Mouse (Mus musculus): Measurements from ENCODE around the gene Itpkb. TPM values are rescaled to one million over a fixed set of nuclear protein-coding genes. Genes with fewer than 3 reads are reported as not detected.

Itpkb gene
- polyA plus RNA-seq, 1 experiment from 2014 or later: 63.0 TPM

DNA sequence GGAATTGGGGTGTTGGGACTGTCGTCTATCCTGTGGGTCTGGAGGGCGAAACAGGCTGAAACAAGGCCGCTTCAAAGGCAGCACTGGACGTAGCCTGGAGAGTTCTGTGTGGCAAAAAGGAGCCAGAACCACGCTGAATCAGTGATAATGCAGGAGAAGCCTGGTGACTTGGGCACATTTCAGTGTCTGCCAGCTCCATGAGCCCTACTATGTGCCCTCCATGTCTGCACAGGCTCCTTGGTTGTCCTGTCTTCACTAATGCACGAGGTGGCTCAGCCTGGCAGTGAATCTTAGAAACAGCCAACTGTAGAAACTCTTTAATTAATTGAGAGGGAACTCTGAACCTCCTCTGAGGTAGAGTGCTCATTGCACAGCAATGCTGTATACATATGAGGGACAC is 96.1 kb downstream of the Itpkb start:
- Histone ChIP-seq H3K36me3 (ENCODE audit: inconsistent target) (no peaks in the 10 kb centered on the region; the same call in 1 of the 2 replicates), H3K27ac (peak overlapping the region; percentile 89; the same call in 1 of the 2 replicates), H3K79me2 (ENCODE audit: inconsistent target) (no peaks in the 10 kb centered on the region; the same call in 1 of the 2 replicates), H3K4me3 (ENCODE audit: inconsistent target) (no peak overlapping the region)
- 89% methylated on average over 5 of the region's 6 CpGs for WGBS (ENCODE audit: missing documents)

- no peaks in the 10 kb centered on the region; the same call in 1 of the 2 replicates for H3K79me2 ChIP-seq (ENCODE audit: inconsistent target)
These were observed 97.4 kb downstream of the Itpkb start for GRCm38 (mm10) chr1:180427685-180428084.

GRCm38 (mm10) chr1:180428101-180428712 is 97.9 kb downstream of the Itpkb start:
- no peaks in the 10 kb centered on the region; the same call in 1 of the 2 replicates for H3K79me2 ChIP-seq (ENCODE audit: inconsistent target)
- WGBS (ENCODE audit: missing documents): 8% methylated on average over 9 of the region's 9 CpGs
- no peak overlapping the region for H3K4me3 ChIP-seq (ENCODE audit: inconsistent target)
- no peaks in the 10 kb centered on the region for H3K36me3 ChIP-seq (ENCODE audit: inconsistent target)
- H3K27ac ChIP-seq: peak overlapping the region; percentile 89

More at GRCm38 (mm10) chr1:180427685-180428084, 97.4 kb downstream of the Itpkb start:
- Histone ChIP-seq H3K36me3 (ENCODE audit: inconsistent target) (no peaks in the 10 kb centered on the region), H3K27ac (peak overlapping the region; percentile 89), H3K4me3 (ENCODE audit: inconsistent target) (no peak overlapping the region)
- 24% methylated on average over 10 of the region's 10 CpGs for WGBS (ENCODE audit: missing documents)

- no peaks in the 10 kb centered on the region for H3K36me3 ChIP-seq (ENCODE audit: inconsistent target)
- H3K79me2 ChIP-seq (ENCODE audit: inconsistent target): no peaks in the 10 kb centered on the region; the same call in 1 of the 2 replicates
- no peak overlapping the region for H3K4me3 ChIP-seq (ENCODE audit: inconsistent target)
- peak overlapping the region; percentile 89 for H3K27ac ChIP-seq
- 54% methylated on average over 8 of the region's 8 CpGs for WGBS (ENCODE audit: missing documents)
These were observed 98.6 kb downstream of the Itpkb start for GRCm38 (mm10) chr1:180428871-180429270.

DNA sequence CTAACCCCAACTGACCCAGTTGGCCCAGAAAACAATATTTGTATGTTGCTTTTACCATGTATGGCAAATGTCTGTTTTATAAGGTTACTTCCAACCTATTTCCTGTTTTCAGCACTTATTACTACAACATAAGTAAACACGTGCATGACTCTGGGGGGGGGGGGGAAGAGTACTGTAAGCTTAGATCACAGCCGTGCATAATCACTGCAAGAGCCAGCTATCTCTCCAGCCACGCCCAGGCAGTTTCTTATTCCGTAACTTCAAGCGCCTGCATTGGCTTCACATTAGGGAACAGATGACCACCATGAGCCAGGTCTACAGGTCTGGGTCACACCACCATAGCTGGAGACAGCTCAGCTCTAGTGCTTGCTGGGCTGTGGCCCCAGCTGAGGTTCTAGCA is 99.5 kb downstream of the Itpkb start:
- Histone ChIP-seq H3K27ac (peak overlapping the region; percentile 89), H3K36me3 (ENCODE audit: inconsistent target) (no peaks in the 10 kb centered on the region), H3K4me3 (ENCODE audit: inconsistent target) (no peak overlapping the region), H3K79me2 (ENCODE audit: inconsistent target) (no peaks in the 10 kb centered on the region; the same call in 1 of the 2 replicates)
- WGBS (ENCODE audit: missing documents): 54% methylated on average over 5 of the region's 5 CpGs

GRCm38 (mm10) chr1:180431833-180432232 is 101.5 kb downstream of the Itpkb start:
- H3K4me3 ChIP-seq (ENCODE audit: inconsistent target): peak overlapping the region; percentile 14; the same call in 1 of the 2 replicates
- H3K79me2 ChIP-seq (ENCODE audit: inconsistent target): no peaks in the 10 kb centered on the region
- H3K36me3 ChIP-seq (ENCODE audit: inconsistent target): no peaks in the 10 kb centered on the region
- peak overlapping the region; percentile 76 for H3K27ac ChIP-seq
- WGBS (ENCODE audit: missing documents): 3% methylated on average over 12 of the region's 12 CpGs

- Histone ChIP-seq H3K36me3 (ENCODE audit: inconsistent target) (no peaks in the 10 kb centered on the region), H3K27ac (no peak overlapping the region), H3K79me2 (ENCODE audit: inconsistent target) (no peaks in the 10 kb centered on the region), H3K4me3 (ENCODE audit: inconsistent target) (no peak overlapping the region)
- WGBS (ENCODE audit: missing documents): 45% methylated on average over 16 of the region's 16 CpGs
These were observed 102.8 kb downstream of the Itpkb start for GRCm38 (mm10) chr1:180433098-180433538.

DNA sequence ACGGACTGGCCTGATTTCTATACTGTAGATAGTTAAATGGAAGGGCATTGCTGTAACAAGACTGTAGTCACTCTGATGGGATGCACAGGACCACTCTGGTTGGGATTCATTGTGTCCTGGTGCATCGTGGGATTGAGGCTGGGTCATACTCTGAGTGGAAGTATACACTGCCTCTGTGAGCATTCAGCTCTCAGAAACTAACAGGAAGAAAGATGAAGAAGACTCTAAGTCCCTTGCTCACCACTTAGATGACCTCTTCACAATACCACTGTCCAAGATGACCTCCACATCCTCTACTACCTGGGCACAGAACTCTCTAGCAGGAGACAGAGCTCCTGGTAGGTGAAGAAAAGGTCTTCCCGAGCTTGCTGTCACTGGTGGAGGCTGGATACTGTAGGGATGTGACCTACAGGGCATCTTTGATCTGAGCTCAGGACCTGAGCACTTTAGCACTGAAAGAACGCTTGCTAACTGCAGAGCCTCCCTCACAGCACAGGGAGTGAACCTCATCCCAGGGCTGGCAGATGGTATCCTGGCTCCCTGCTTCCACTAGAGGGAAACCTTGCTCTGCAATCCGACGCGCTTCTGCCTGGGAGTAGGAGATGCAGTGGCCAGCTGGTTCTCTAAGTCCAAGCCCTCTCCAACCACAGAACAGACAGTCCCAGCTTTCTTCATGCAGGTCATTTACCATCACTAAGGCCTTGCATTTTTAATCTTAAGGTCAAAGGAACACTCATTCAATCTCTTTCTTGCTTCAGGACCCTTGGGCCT is 103.7 kb downstream of the Itpkb start:
- H3K4me3 ChIP-seq (ENCODE audit: inconsistent target): no peak overlapping the region
- H3K79me2 ChIP-seq (ENCODE audit: inconsistent target): no peaks in the 10 kb centered on the region
- H3K27ac ChIP-seq: no peak overlapping the region
- WGBS (ENCODE audit: missing documents): 45% methylated on average over 7 of the region's 7 CpGs
- no peaks in the 10 kb centered on the region for H3K36me3 ChIP-seq (ENCODE audit: inconsistent target)

- H3K27ac ChIP-seq: no peak overlapping the region
- H3K4me3 ChIP-seq (ENCODE audit: inconsistent target): no peak overlapping the region
- no peaks in the 10 kb centered on the region for H3K36me3 ChIP-seq (ENCODE audit: inconsistent target)
- 34% methylated on average over 9 of the region's 9 CpGs for WGBS (ENCODE audit: missing documents)
- H3K79me2 ChIP-seq (ENCODE audit: inconsistent target): no peaks in the 10 kb centered on the region
These were observed 104.6 kb downstream of the Itpkb start for GRCm38 (mm10) chr1:180434925-180435324.

GRCm38 (mm10) chr1:180439496-180439895 is 109.2 kb downstream of the Itpkb start:
- no peaks in the 10 kb centered on the region for H3K36me3 ChIP-seq (ENCODE audit: inconsistent target)
- H3K79me2 ChIP-seq (ENCODE audit: inconsistent target): no peaks in the 10 kb centered on the region
- no peak overlapping the region for H3K27ac ChIP-seq
- no peak overlapping the region for H3K4me3 ChIP-seq (ENCODE audit: inconsistent target)
- WGBS (ENCODE audit: missing documents): 81% methylated on average over 4 of the region's 4 CpGs

GRCm38 (mm10) chr1:180444411-180444810 is 114.1 kb downstream of the Itpkb start:
- Histone ChIP-seq H3K36me3 (ENCODE audit: inconsistent target) (no peaks in the 10 kb centered on the region), H3K4me3 (ENCODE audit: inconsistent target) (no peak overlapping the region), H3K79me2 (ENCODE audit: inconsistent target) (no peaks in the 10 kb centered on the region), H3K27ac (no peak overlapping the region)
- WGBS (ENCODE audit: missing documents): 82% methylated on average over 3 of the region's 3 CpGs

- Histone ChIP-seq H3K27ac (no peak overlapping the region), H3K36me3 (ENCODE audit: inconsistent target) (no peaks in the 10 kb centered on the region), H3K4me3 (ENCODE audit: inconsistent target) (no peak overlapping the region), H3K79me2 (ENCODE audit: inconsistent target) (no peaks in the 10 kb centered on the region)
- WGBS (ENCODE audit: missing documents): 51% methylated on average over 2 of the region's 2 CpGs
These were observed 119.4 kb downstream of the Itpkb start for GRCm38 (mm10) chr1:180449641-180450040.

DNA sequence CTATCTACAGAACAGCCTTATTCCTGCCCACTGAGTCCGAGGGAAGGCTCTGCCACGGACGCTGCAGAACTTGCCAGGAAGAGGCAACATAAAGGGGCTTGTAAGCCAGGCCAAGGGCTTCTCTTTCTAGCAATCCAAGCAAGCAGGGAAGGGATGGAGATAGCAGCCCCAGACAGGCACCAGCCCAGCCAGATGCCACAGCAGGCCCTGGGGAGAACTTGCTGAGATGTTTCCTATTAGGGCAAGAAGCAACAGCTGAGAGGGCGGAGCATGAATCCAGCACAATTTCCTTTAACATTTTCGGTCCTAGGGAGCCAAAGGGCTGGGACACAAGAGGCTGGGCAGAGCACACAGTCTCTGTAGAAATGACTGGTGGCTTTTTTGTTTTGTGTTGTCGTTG is 128.0 kb downstream of the Itpkb start:
- Histone ChIP-seq H3K36me3 (ENCODE audit: inconsistent target) (no peaks in the 10 kb centered on the region), H3K79me2 (ENCODE audit: inconsistent target) (no peaks in the 10 kb centered on the region), H3K4me3 (ENCODE audit: inconsistent target) (no peak overlapping the region), H3K27ac (no peak overlapping the region)
- WGBS (ENCODE audit: missing documents): 62% methylated on average over 6 of the region's 6 CpGs

DNA sequence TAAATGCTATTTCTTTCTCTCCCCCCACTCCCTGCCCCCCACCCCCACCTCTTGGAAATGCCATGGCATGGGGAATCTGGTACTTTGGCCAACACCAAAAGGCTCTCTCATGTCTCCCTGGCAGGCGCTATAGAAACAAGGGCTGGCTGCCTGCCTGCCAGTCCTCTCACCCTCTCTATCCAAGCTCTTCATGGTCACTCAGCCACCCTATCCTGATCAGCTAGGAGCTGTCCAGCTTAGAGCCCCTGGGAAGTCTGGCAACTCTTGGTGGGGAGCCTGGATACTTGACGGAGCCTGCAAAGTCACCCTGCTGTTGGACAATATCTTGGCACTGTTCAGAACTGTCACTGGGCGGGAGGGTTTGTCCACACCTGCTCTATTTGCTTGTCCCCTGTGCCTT is 128.4 kb downstream of the Itpkb start:
- Histone ChIP-seq H3K27ac (no peak overlapping the region), H3K36me3 (ENCODE audit: inconsistent target) (no peaks in the 10 kb centered on the region), H3K4me3 (ENCODE audit: inconsistent target) (no peak overlapping the region), H3K79me2 (ENCODE audit: inconsistent target) (no peaks in the 10 kb centered on the region)
- 86% methylated on average over 3 of the region's 3 CpGs for WGBS (ENCODE audit: missing documents)

DNA sequence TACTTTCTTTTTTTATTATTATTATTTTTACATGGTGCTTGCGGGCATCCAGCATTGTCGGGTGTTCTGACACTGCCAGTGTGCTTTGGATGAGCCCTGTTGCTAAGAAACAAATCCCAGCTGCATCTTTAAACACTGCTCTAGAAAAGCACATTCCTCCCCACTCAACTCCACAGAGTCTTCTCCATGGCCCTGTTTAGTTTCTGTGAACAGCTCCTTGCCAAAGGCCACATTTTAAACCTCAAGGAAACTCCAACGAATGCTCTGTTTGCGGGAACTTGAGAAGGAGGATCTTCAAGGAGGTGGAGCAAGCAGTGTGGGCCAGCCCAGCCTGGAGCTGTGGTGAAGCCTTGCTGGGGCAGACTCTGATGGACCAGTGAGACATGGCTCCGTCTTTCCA is 130.4 kb downstream of the Itpkb start:
- 85% methylated on average over 5 of the region's 5 CpGs for WGBS (ENCODE audit: missing documents)
- Histone ChIP-seq H3K36me3 (ENCODE audit: inconsistent target) (no peaks in the 10 kb centered on the region), H3K4me3 (ENCODE audit: inconsistent target) (no peak overlapping the region), H3K27ac (no peak overlapping the region), H3K79me2 (ENCODE audit: inconsistent target) (no peaks in the 10 kb centered on the region)
